Mouse (Mus musculus) R1 (cell line): ENCODE measurements at regions not wholly inside any gene's neighbourhood (a gene's known extent, or its start where the extent isn't known, plus 50 kb on each side); places are given as distances from the start of the nearest gene placed in this dataset.
A peak's percentile ranks its signal among the peaks of the same experiment; 100 is the strongest.

Experiments
- DNase-seq: peaks from one replicate; pipeline ENCODE4 v3.0.0-alpha.2; 2018; ENCODE audit warnings: low read depth, low spot score

- DNase-seq = peak; percentile 58
Observed at GRCm38 (mm10) chr15:97578046-97578445, 127.6 kb downstream of the Rpap3 start.

GRCm38 (mm10) chr15:97577196-97577595 is 128.4 kb downstream of the Rpap3 start:
- DNase-seq = no peak

GRCm38 (mm10) chr15:97572639-97573038 is 133.0 kb downstream of the Rpap3 start:
- no peak for DNase-seq

GRCm38 (mm10) chr15:97571885-97572284 is 133.7 kb downstream of the Rpap3 start:
- no peak for DNase-seq

GRCm38 (mm10) chr15:97560096-97560495 is 145.5 kb downstream of the Rpap3 start:
- DNase-seq = no peak

- no peak for DNase-seq
Observed at GRCm38 (mm10) chr15:97558725-97559124, 146.9 kb downstream of the Rpap3 start.

GRCm38 (mm10) chr15:97548354-97548753 is 157.3 kb downstream of the Rpap3 start:
- DNase-seq = peak; percentile 52

GRCm38 (mm10) chr15:97545034-97545433 is 160.6 kb downstream of the Rpap3 start:
- DNase-seq = peak; percentile 94

- DNase-seq = no peak
Observed at GRCm38 (mm10) chr15:97541646-97542045, 164.0 kb downstream of the Rpap3 start.

GRCm38 (mm10) chr15:97536145-97536544 is 169.5 kb downstream of the Rpap3 start:
- DNase-seq = peak; percentile 69

GRCm38 (mm10) chr15:97534878-97535277 is 170.7 kb downstream of the Rpap3 start:
- DNase-seq = peak; percentile 44

GRCm38 (mm10) chr15:97533553-97534291 is 171.9 kb downstream of the Rpap3 start:
- no peak for DNase-seq

GRCm38 (mm10) chr15:97532346-97532910 is 173.2 kb downstream of the Rpap3 start:
- peak; percentile 50 for DNase-seq

- DNase-seq = no peak
Observed at GRCm38 (mm10) chr15:97528291-97529050, 177.2 kb downstream of the Rpap3 start.

GRCm38 (mm10) chr15:97520395-97520794 is 185.2 kb downstream of the Rpap3 start:
- DNase-seq = no peak

- DNase-seq = no peak
Observed at GRCm38 (mm10) chr15:97519919-97520345, 185.7 kb downstream of the Rpap3 start.

- DNase-seq = no peak
Observed at GRCm38 (mm10) chr15:97517926-97518325, 187.7 kb downstream of the Rpap3 start.

GRCm38 (mm10) chr15:97517188-97517587 is 188.4 kb downstream of the Rpap3 start:
- no peak for DNase-seq

- DNase-seq = no peak
Observed at GRCm38 (mm10) chr15:97515773-97516172, 189.9 kb downstream of the Rpap3 start.

GRCm38 (mm10) chr15:97507656-97508306 is 197.8 kb downstream of the Rpap3 start:
- no peak for DNase-seq

GRCm38 (mm10) chr15:97507176-97507575 is 198.4 kb downstream of the Rpap3 start:
- no peak for DNase-seq

- no peak for DNase-seq
Observed at GRCm38 (mm10) chr15:97505715-97506114, 199.9 kb downstream of the Rpap3 start.
